14 mouse cellular contexts compared by ENCODE assay signal in genomic region chr6:73132784-73133183, GRCm38 (mm10).
"Had no signal": no experiment of that assay in that cellular context is flagged by ENCODE, and none has a peak within 500 bp of the region (broad histone marks: within the 10 kb centered on the region; RNA-seq: fewer than 3 reads in every experiment).

No protein-coding gene starts in this region.

- H3K36me3 ChIP-seq: midbrain, embryonic 10.5 days; midbrain, embryonic 12.5 days; neural tube, embryonic 12.5 days; stomach, embryonic 15.5 days had no signal

- DNase-seq: lung, adult 18-20 months; lung, embryonic 14.5 days; lung, postnatal 10 days; lung, postnatal 4 days; midbrain, embryonic 14.5 days; right cerebral cortex, postnatal 14 days; thymus, adult 2 months; thymus, postnatal 25 days; thymus, postnatal 4 days had no signal

- H3K4me1 ChIP-seq: midbrain, embryonic 10.5 days; midbrain, embryonic 12.5 days; neural tube, embryonic 12.5 days; stomach, embryonic 15.5 days had no signal

- H3K4me3 ChIP-seq: midbrain, embryonic 10.5 days; midbrain, embryonic 12.5 days; neural tube, embryonic 12.5 days; stomach, embryonic 15.5 days had no signal

- H3K9ac ChIP-seq: lung, embryonic 14.5 days; midbrain, embryonic 12.5 days; neural tube, embryonic 12.5 days; stomach, embryonic 15.5 days had no signal

- H3K27me3 ChIP-seq: midbrain, embryonic 12.5 days; neural tube, embryonic 12.5 days; stomach, embryonic 15.5 days had no signal

- H3K27ac ChIP-seq: midbrain, embryonic 10.5 days; midbrain, embryonic 12.5 days; neural tube, embryonic 12.5 days; stomach, embryonic 15.5 days; stomach, postnatal 0 days had no signal
